ENCODE assay signal across 10 mouse cellular contexts in genomic region chr3:115529918-115530317, GRCm38 (mm10).
DNase-seq lines count a peak whose midpoint lies in the region; ATAC-seq and TF ChIP-seq lines count a peak whose summit lies in the region.
"Had no signal": no experiment of that assay in that cellular context is flagged by ENCODE, and none has a peak within 500 bp of the region (broad histone marks: within the 10 kb centered on the region; RNA-seq: fewer than 3 reads in every experiment).

No protein-coding gene starts in this region.

- no peak for ATAC-seq in lung, postnatal 0 days
- no peak for ATAC-seq in midbrain, embryonic 16.5 days

- no peaks in the 10 kb centered on the region for H3K27me3 ChIP-seq in lung, postnatal 0 days (replicated peaks; ENCODE audit: insufficient read depth, low read length)
- no peaks in the 10 kb centered on the region for H3K27me3 ChIP-seq in midbrain, embryonic 16.5 days (ENCODE audit: control insufficient read depth, insufficient read depth, low read depth, low read length)
- H3K27me3 ChIP-seq: midbrain, embryonic 12.5 days; stomach, embryonic 15.5 days had no signal

- WGBS in lung, postnatal 0 days, result 55% methylated on average over 4 of the region's 4 CpGs
- WGBS in midbrain, embryonic 16.5 days, result 56% methylated on average over 4 of the region's 4 CpGs

- no peaks in the 10 kb centered on the region for H3K4me1 ChIP-seq in lung, postnatal 0 days (ENCODE audit: insufficient read depth, low read depth, low read length)
- H3K4me1 ChIP-seq in midbrain, embryonic 16.5 days (ENCODE audit: control insufficient read depth, insufficient read depth, low read length), result no peaks in the 10 kb centered on the region
- H3K4me1 ChIP-seq: midbrain, embryonic 12.5 days; stomach, embryonic 15.5 days had no signal

- H3K4me2 ChIP-seq in lung, postnatal 0 days (replicated peaks; ENCODE audit: low read depth, low read length), result no peak overlapping the region
- H3K4me2 ChIP-seq in midbrain, embryonic 16.5 days (ENCODE audit: low read length), result no peak overlapping the region
- H3K4me2 ChIP-seq: midbrain, embryonic 12.5 days; stomach, embryonic 15.5 days had no signal

- peak; percentile 39 for TF ChIP-seq CTCF in gastrocnemius, adult 2 months (IDR thresholded peaks at IDR 0.05)
- peak; percentile 28 for TF ChIP-seq CTCF in lung, postnatal 0 days (IDR thresholded peaks at IDR 0.05)

- DNase-seq in gastrocnemius, adult 2 months, result no peak
- no peak for DNase-seq in gastrocnemius, postnatal 14 days
- no peak for DNase-seq in lung, postnatal 0 days (ENCODE audit: low spot score)
- no peak for DNase-seq in lung, postnatal 4 days
- DNase-seq in c-Kit-positive CD71-positive TER-119-negative erythroid progenitor cells, embryonic 14.5 days (ENCODE audit: low read depth), result peak; percentile 1
- peak; percentile 18 for DNase-seq in right cerebral cortex, postnatal 14 days
- no peak for DNase-seq in retina, embryonic 14.5 days (ENCODE audit: low spot score)

- TF ChIP-seq EP300 in lung, postnatal 0 days (IDR thresholded peaks at IDR 0.05), result no peak

- no peak overlapping the region for H3K4me3 ChIP-seq in gastrocnemius, adult 2 months
- no peak overlapping the region for H3K4me3 ChIP-seq in lung, postnatal 0 days (ENCODE audit: low read depth, low read length)
- H3K4me3 ChIP-seq in midbrain, embryonic 16.5 days (ENCODE audit: low read depth, low read length), result no peak overlapping the region
- H3K4me3 ChIP-seq: midbrain, embryonic 12.5 days; stomach, embryonic 15.5 days had no signal

- H3K27ac ChIP-seq in gastrocnemius, adult 2 months, result no peak overlapping the region
- no peak overlapping the region for H3K27ac ChIP-seq in lung, postnatal 0 days (ENCODE audit: low read length)
- H3K27ac ChIP-seq in midbrain, embryonic 16.5 days (ENCODE audit: low read length), result no peak overlapping the region
- H3K27ac ChIP-seq: midbrain, embryonic 12.5 days; stomach, embryonic 15.5 days had no signal

- no peak overlapping the region for H3K9ac ChIP-seq in lung, postnatal 0 days (replicated peaks; ENCODE audit: low read depth)
- no peak overlapping the region for H3K9ac ChIP-seq in midbrain, embryonic 16.5 days (ENCODE audit: low read depth, low read length)
- H3K9ac ChIP-seq: midbrain, embryonic 12.5 days; stomach, embryonic 15.5 days had no signal

- H3K36me3 ChIP-seq in lung, postnatal 0 days (ENCODE audit: insufficient read depth, low read length), result no peaks in the 10 kb centered on the region
- H3K36me3 ChIP-seq in midbrain, embryonic 16.5 days (ENCODE audit: control insufficient read depth, insufficient read depth, low read length), result no peaks in the 10 kb centered on the region
- H3K36me3 ChIP-seq: midbrain, embryonic 12.5 days; stomach, embryonic 15.5 days had no signal

- H3K9me3 ChIP-seq in lung, postnatal 0 days (ENCODE audit: low read length), result no peaks in the 10 kb centered on the region
- H3K9me3 ChIP-seq in midbrain, embryonic 16.5 days (replicated peaks; ENCODE audit: control insufficient read depth, low read length, poor library complexity, severe bottlenecking), result no peaks in the 10 kb centered on the region
- H3K9me3 ChIP-seq: midbrain, embryonic 12.5 days; stomach, embryonic 15.5 days had no signal

- intact Hi-C loops in gastrocnemius, adult 2 months (cut with DNase I), result no loop called here
- intact Hi-C loops in gastrocnemius, postnatal 14 days (cut with DNase I; ENCODE audit: low total_unique reads), result no loop called here

Comparison
In these comparisons a context has a peak if more than half of its experiments do, and no peak if none do; other contexts are left out.
1. DNase-seq: peak in c-Kit-positive CD71-positive TER-119-negative erythroid progenitor cells, embryonic 14.5 days (single experiment) and right cerebral cortex, postnatal 14 days (single experiment); none in gastrocnemius, adult 2 months (single experiment), gastrocnemius, postnatal 14 days (single experiment), lung, postnatal 0 days (single experiment), lung, postnatal 4 days (0 of 2) and retina, embryonic 14.5 days (single experiment).